Mouse (Mus musculus): ENCODE measurements at regions not wholly inside any gene's neighbourhood (a gene's known extent, or its start where the extent isn't known, plus 50 kb on each side); places are given as distances from the start of the nearest gene placed in this dataset.

GRCm38 (mm10) chr16:31598409-31598988, 64.7 kb upstream of the Dlg1 start:
- no peak for DNase-seq (ENCODE audit: low spot score)

DNA sequence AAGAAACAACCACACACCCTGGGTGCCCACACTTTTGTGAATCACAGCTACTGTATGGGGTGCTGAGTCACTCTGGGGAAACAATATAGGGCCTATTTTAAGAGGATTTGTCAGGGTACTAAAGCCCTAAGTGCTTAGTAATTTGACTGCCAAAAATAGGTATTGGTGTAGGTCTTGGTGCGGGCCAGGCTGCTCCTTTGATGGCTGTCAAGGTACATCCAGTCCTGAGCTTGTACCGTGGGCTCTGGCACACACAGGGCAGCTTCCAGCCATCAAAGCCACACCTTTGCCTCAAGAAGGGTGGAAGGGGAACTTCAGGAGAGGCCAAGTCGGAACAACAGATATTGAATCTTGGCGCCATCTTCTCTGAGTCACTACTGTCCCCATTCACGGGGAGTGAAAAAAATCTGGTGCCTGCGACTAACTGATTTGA, 64.2 kb upstream of the Dlg1 start:
- no peak for DNase-seq (ENCODE audit: low spot score)

- no peak for DNase-seq (ENCODE audit: low spot score)
Observed at GRCm38 (mm10) chr16:31601278-31601677, 62.0 kb upstream of the Dlg1 start.

DNA sequence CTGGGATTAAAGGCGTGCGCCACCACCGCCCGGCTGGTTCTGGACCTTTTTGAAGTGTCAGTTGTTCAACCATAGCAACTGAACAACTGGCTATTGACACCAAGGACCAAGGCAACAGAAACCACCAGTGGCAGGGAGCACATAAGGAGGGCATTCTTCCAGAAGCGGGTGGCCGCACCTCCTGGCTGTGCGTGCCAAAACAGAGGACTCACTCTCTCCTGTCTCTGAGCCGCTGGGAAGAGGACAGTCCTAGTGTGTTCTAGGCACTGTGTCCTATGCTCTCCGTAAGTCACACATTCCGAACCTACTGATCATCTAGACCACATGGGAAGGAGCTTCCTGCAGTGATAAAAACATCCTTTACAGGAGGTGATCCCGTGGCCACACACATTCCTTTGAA, 60.1 kb upstream of the Dlg1 start:
- DNase-seq (ENCODE audit: low spot score): no peak

DNA sequence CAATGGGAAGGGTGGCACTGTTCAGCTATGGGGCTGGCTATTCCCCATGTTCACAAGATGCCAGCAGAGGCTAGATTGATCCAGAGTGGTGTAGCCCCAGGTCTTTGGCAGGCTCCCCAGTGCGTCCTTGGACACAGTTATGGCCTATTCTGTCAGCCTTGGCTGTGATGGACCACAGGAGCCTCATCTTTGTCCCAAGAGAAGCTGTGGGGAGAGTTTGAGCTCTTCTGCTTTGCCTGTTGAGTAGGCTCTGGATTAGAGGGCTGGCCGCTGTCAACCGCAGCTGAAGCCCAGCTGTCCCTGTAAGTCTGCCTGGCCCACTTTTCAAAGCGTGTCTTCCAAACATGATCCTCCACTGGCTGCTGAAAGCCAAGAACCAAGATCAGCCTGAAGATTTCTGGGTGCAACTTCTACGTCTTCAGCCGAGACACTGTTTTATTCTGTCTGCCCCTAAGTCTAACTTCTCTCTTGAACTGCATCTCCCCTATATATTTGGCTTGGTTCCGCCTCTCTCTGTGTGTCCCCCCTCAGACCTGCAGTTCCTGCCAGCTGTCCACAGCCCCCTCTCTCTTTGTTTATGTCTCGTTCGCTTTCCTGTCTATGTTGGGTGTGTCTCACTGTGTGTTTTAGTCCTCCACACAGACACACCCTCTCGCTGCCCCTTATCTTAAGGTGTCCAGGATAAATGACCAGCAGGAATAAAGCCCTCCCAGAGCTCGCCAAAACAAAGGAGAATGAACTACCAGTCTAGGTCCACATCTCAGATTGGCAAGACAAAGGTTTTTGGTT, 56.7 kb upstream of the Dlg1 start:
- DNase-seq (ENCODE audit: low spot score): no peak

GRCm38 (mm10) chr16:31608964-31609363, 54.3 kb upstream of the Dlg1 start:
- no peak for DNase-seq (ENCODE audit: low spot score)

GRCm38 (mm10) chr16:31609394-31610172, 53.7 kb upstream of the Dlg1 start:
- DNase-seq (ENCODE audit: low spot score): no peak
